Mouse (Mus musculus) thymus, adult 2 months (tissue): Measurements from ENCODE around the gene Myl6b.

ENCODE experiments used
- CTCF ChIP-seq: fragments of 200-500 bp; IDR thresholded peaks from 2 replicates; pipeline ENCODE4 v1.5.1; 2012; ENCODE audit warnings: mild to moderate bottlenecking, control low read depth, low read length, moderate library complexity, borderline replicate concordance; ENCODE audit not compliant: control insufficient read depth, poor library complexity, insufficient read depth; ENCODE audit errors: extremely low read depth
- POLR2A ChIP-seq: fragments of 200-500 bp; IDR thresholded peaks from 2 replicates; pipeline ENCODE4 v1.6.1; 2012; ENCODE audit warnings: mild to moderate bottlenecking, low read length, control low read depth, moderate library complexity; ENCODE audit not compliant: control insufficient read depth, poor library complexity, insufficient read depth; ENCODE audit errors: extremely low read depth

DNA sequence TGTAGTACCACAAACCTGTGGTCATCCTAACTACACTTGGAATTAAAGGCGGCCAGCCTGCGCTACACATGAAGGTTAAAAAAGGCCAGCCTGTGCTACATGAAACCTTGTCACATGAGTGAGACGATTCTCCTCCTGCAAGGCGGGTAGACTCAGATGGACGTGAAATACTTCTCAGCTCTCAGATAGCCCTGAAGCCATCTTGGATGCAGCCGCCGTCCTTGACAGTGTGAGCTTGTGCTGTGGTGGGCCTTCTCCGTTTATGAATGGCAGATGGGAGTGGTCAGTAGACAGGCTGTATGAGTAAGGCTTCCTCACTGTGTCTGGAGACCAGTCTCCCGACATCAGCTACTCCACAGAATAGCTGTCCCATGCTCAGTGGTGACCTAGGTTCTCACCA lies 10.7 kb upstream of the Myl6b start:
- TF ChIP-seq POLR2A: no peak
- TF ChIP-seq CTCF: no peak
